Mouse (Mus musculus) brain, adult 2 months (tissue): ENCODE results near the gene Tnfrsf13c.
A peak's percentile ranks its signal among the peaks of the same experiment; 100 is the strongest.

Experiments
- DNase-seq: peaks from one replicate; pipeline ENCODE4 v3.0.0; 2011; ENCODE audit warnings: low read depth, low spot score

Gene Tnfrsf13c

DNA sequence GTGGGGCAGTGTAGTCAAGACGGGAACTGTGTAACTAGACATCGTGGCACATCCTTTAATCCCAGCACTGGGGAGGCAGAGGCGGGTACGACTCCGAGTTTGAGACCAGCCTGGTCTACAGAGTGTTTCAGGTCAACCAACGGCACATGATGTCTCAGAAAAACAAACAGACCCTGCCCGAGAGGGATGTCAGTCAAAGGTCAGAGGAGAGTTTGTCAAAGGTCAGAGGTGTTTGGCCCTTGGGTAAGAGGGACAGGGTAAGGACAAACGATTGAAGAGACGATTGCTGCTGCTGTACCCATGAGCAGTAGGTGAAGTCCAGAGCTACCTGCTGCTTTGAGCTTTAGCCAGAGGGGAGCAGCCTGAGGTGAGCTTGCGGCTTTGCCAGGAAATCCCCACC is 40.6 kb downstream of the Tnfrsf13c start:
- DNase-seq = no peak

DNA sequence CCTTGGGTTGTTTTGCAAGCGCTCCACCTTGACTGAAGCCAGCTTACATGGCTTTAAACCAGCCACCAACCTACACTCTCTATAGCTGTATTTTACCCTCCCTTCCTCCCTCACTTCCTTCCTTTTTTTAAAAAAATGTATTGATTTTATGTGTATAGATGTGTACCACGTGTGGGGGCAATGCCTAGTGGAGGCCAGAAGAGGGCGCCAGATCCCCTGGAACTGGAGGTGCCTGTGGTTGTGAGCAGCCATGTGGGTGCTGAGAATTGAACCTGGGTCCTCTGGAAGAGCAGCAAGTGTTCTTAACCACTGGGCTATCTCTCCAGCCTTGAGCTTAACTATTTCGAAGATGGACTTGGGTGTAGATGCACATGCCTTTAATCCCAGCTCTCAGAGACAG is 41.9 kb downstream of the Tnfrsf13c start:
- DNase-seq = no peak

DNA sequence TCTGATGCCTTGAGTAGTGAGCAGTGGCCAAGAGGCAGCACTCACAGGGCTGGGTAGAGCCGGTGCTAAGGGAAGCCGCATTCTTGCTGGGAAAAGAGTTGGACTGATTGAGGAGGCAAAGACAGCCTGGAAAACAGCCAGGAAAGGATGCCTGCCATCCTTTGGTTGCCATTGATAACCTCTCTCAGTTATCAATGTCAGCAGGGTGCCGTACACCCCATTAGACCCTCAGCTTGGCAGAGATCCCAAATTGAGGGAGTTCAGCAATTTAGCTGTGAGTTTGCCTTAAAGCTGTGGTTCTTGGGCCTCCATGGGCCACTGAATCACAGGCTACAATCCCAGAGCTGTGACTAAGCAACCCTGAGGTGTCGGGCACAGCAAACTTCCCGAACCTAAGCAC is 43.0 kb downstream of the Tnfrsf13c start:
- DNase-seq = no peak

DNA sequence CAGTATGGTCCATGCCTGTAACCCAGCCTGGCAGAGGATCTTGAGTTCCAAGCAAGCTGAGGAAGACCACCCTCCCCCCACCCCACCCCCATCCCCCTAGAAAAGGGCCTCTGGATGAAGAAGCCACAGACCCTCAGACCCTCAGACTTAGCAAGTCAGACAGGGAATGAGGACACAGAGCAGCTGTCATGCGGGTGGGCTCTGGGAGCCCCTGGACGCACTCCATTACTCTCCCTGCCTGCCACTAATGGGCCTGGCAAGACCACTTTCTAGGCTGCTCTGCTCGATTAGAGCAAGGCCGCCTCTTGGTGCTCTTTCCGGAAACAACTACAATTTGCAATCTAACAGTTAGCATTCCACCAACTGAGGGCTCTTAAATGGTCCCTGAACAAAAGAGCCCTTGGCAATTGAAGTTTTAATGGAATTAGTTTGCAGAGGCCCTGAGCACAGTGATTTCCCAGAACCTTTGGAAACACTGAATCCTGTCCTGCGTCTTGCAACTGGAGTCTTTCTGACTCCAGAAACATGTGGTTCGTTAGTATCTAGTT is 46.4 kb downstream of the Tnfrsf13c start:
- no peak for DNase-seq

DNA sequence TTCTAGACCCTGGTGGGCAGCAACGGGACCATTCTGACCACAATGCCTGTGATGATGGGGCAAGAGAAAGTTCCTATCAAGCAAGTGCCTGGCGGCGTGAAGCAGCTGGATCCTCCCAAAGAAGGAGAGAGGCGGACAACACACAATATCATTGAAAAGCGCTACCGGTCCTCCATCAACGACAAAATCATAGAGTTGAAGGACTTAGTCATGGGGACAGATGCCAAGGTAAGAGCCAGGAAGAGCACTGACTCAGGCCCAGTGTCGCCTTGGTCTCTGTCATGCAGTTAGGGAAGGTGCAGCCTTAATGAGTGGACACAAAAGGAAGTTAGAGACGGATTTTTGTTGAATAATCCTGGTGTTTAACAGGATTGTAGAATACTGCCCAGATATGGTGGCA is 49.1 kb downstream of the Tnfrsf13c start:
- no peak for DNase-seq

DNA sequence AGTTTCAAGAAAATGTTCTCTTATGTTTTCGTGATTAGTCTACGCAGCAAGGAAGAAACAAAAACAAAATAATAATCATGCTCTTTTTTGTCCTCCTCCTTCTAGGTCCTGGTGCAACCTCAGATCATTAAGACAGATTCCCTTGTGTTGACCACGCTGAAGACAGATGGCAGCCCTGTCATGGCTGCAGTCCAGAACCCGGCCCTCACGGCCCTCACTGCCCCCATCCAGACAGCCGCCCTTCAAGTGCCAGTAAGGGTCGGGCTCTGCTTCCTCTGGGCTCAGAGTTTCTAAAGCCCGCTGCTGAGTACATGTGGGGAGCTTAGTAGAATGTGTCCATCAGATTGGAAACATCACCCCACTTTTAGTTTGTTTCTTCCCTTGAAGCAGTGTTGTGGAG is 51.5 kb downstream of the Tnfrsf13c start:
- peak; percentile 75 for DNase-seq
